Mouse (Mus musculus) gonadal fat pad, adult 2 months (tissue): ENCODE measurements around the gene Evi5. TPM values are rescaled to one million over a fixed set of nuclear protein-coding genes. Genes with fewer than 3 reads are reported as not detected.

ENCODE experiments used
- DNase-seq: peaks from one replicate; pipeline ENCODE4 v3.0.0-alpha.2; 2012; ENCODE audit warnings: low read depth
- polyA plus RNA-seq: library from polyadenylated mRNA; depleted of rRNA; stranded (reverse); fragments of >200 nt; gene quantifications from 2 replicates; pipeline ENCODE4 v1.2.3, GENCODE M21; 2012

Evi5 gene
- polyA plus RNA-seq, 1 experiment: 19.4 TPM

- DNase-seq: no peak
Measured at GRCm38 (mm10) chr5:107873330-107873729, 1.6 kb downstream of the Evi5 start.

GRCm38 (mm10) chr5:107869701-107870100 is 5.2 kb downstream of the Evi5 start:
- no peak for DNase-seq

GRCm38 (mm10) chr5:107868905-107869424 is 5.9 kb downstream of the Evi5 start:
- DNase-seq: no peak

GRCm38 (mm10) chr5:107867970-107868904 is 6.7 kb downstream of the Evi5 start:
- no peak for DNase-seq

- DNase-seq: no peak
Measured at GRCm38 (mm10) chr5:107866127-107867126, 8.5 kb downstream of the Evi5 start.

- no peak for DNase-seq
Measured at GRCm38 (mm10) chr5:107863971-107864370, 10.9 kb downstream of the Evi5 start.

- no peak for DNase-seq
Measured at GRCm38 (mm10) chr5:107858963-107859362, 15.9 kb downstream of the Evi5 start.

- no peak for DNase-seq
Measured at GRCm38 (mm10) chr5:107855546-107855945, 19.4 kb downstream of the Evi5 start.

- no peak for DNase-seq
Measured at GRCm38 (mm10) chr5:107854556-107854955, 20.4 kb downstream of the Evi5 start.

- no peak for DNase-seq
Measured at GRCm38 (mm10) chr5:107853807-107854206, 21.1 kb downstream of the Evi5 start.

GRCm38 (mm10) chr5:107848964-107849363 is 25.9 kb downstream of the Evi5 start:
- no peak for DNase-seq

- DNase-seq: no peak
Measured at GRCm38 (mm10) chr5:107847817-107848216, 27.1 kb downstream of the Evi5 start.

- DNase-seq: no peak
Measured at GRCm38 (mm10) chr5:107847349-107847748, 27.6 kb downstream of the Evi5 start.

GRCm38 (mm10) chr5:107840549-107841238 is 34.2 kb downstream of the Evi5 start:
- DNase-seq: no peak

GRCm38 (mm10) chr5:107838891-107839644 is 35.8 kb downstream of the Evi5 start:
- no peak for DNase-seq

GRCm38 (mm10) chr5:107834287-107834686 is 40.6 kb downstream of the Evi5 start:
- DNase-seq: no peak

- no peak for DNase-seq
Measured at GRCm38 (mm10) chr5:107831351-107831750, 43.6 kb downstream of the Evi5 start.

- DNase-seq: no peak
Measured at GRCm38 (mm10) chr5:107829998-107830560, 44.8 kb downstream of the Evi5 start, which contains the start of gene Ube2d2b. TSS of gene Ube2d2b (plus strand) at chr5:107830099.

GRCm38 (mm10) chr5:107822521-107822920 is 52.4 kb downstream of the Evi5 start:
- DNase-seq: no peak

- no peak for DNase-seq
Measured at GRCm38 (mm10) chr5:107814651-107815050, 60.3 kb downstream of the Evi5 start.
